Mouse (Mus musculus): ENCODE measurements at regions not wholly inside any gene's neighbourhood (a gene's known extent, or its start where the extent isn't known, plus 50 kb on each side); places are given as distances from the start of the nearest gene placed in this dataset.

GRCm38 (mm10) chr14:76295411-76296169 is 119.2 kb upstream of the Tsc22d1 start:
- H3K36me3 ChIP-seq (ENCODE audit: control insufficient read depth, insufficient read depth, low read length), result no peaks in the 10 kb centered on the region
- ATAC-seq (replicated peaks; ENCODE audit: low FRiP score) (no peak), DNase-seq (ENCODE audit: low spot score) (no peak)
- H3K4me1 ChIP-seq (replicated peaks; ENCODE audit: control insufficient read depth, insufficient read depth, low read length), result no peaks in the 10 kb centered on the region
- H3K9me3 ChIP-seq (ENCODE audit: control insufficient read depth, low read length), result no peaks in the 10 kb centered on the region
- H3K4me3 ChIP-seq (ENCODE audit: low read depth, low read length), result no peak overlapping the region
- H3K9ac ChIP-seq (ENCODE audit: low read depth, low read length), result no peak overlapping the region
- H3K27me3 ChIP-seq (replicated peaks; ENCODE audit: control insufficient read depth, insufficient read depth, low read length), result no peaks in the 10 kb centered on the region
- no peak overlapping the region for H3K27ac ChIP-seq (ENCODE audit: low read depth, low read length)
- no peak overlapping the region for H3K4me2 ChIP-seq
- 85% methylated on average over 18 of the region's 18 CpGs for WGBS

- no peaks in the 10 kb centered on the region for H3K4me1 ChIP-seq (replicated peaks; ENCODE audit: control insufficient read depth, insufficient read depth, low read length)
- no peak overlapping the region for H3K4me3 ChIP-seq (ENCODE audit: low read depth, low read length)
- H3K4me2 ChIP-seq, result no peak overlapping the region
- H3K9me3 ChIP-seq (ENCODE audit: control insufficient read depth, low read length), result no peaks in the 10 kb centered on the region
- H3K27ac ChIP-seq (ENCODE audit: low read depth, low read length), result no peak overlapping the region
- no peak for DNase-seq (ENCODE audit: low spot score)
- WGBS, result 87% methylated on average over 5 of the region's 5 CpGs
- no peaks in the 10 kb centered on the region for H3K27me3 ChIP-seq (replicated peaks; ENCODE audit: control insufficient read depth, insufficient read depth, low read length)
- no peak for ATAC-seq (replicated peaks; ENCODE audit: low FRiP score)
- no peak overlapping the region for H3K9ac ChIP-seq (ENCODE audit: low read depth, low read length)
- H3K36me3 ChIP-seq (ENCODE audit: control insufficient read depth, insufficient read depth, low read length), result no peaks in the 10 kb centered on the region
Measured at GRCm38 (mm10) chr14:76297864-76298263, 116.9 kb upstream of the Tsc22d1 start.

- DNase-seq (ENCODE audit: low spot score) (no peak), ATAC-seq (replicated peaks; ENCODE audit: low FRiP score) (no peak)
- 60% methylated on average over 11 of the region's 11 CpGs for WGBS
- H3K4me3 ChIP-seq (ENCODE audit: low read depth, low read length), result no peak overlapping the region
- H3K4me1 ChIP-seq (replicated peaks; ENCODE audit: control insufficient read depth, insufficient read depth, low read length), result no peaks in the 10 kb centered on the region
- no peak overlapping the region for H3K9ac ChIP-seq (ENCODE audit: low read depth, low read length)
- H3K9me3 ChIP-seq (ENCODE audit: control insufficient read depth, low read length), result no peaks in the 10 kb centered on the region
- no peak overlapping the region for H3K27ac ChIP-seq (ENCODE audit: low read depth, low read length)
- H3K27me3 ChIP-seq (replicated peaks; ENCODE audit: control insufficient read depth, insufficient read depth, low read length), result no peaks in the 10 kb centered on the region
- no peaks in the 10 kb centered on the region for H3K36me3 ChIP-seq (ENCODE audit: control insufficient read depth, insufficient read depth, low read length)
- no peak overlapping the region for H3K4me2 ChIP-seq
Measured at GRCm38 (mm10) chr14:76302322-76302991, 112.3 kb upstream of the Tsc22d1 start.

- H3K9ac ChIP-seq (ENCODE audit: low read depth, low read length), result no peak overlapping the region
- H3K4me1 ChIP-seq (replicated peaks; ENCODE audit: control insufficient read depth, insufficient read depth, low read length), result no peaks in the 10 kb centered on the region
- H3K36me3 ChIP-seq (ENCODE audit: control insufficient read depth, insufficient read depth, low read length), result no peaks in the 10 kb centered on the region
- H3K4me3 ChIP-seq (ENCODE audit: low read depth, low read length), result no peak overlapping the region
- H3K4me2 ChIP-seq, result no peak overlapping the region
- 79% methylated on average over 2 of the region's 2 CpGs for WGBS
- ATAC-seq (replicated peaks; ENCODE audit: low FRiP score), result no peak
- no peak overlapping the region for H3K27ac ChIP-seq (ENCODE audit: low read depth, low read length)
- no peaks in the 10 kb centered on the region for H3K9me3 ChIP-seq (ENCODE audit: control insufficient read depth, low read length)
- no peak for DNase-seq (ENCODE audit: low spot score)
- no peaks in the 10 kb centered on the region for H3K27me3 ChIP-seq (replicated peaks; ENCODE audit: control insufficient read depth, insufficient read depth, low read length)
Measured at GRCm38 (mm10) chr14:76307603-76308002, 107.2 kb upstream of the Tsc22d1 start.

- H3K27ac ChIP-seq (ENCODE audit: low read depth, low read length), result no peak overlapping the region
- no peak overlapping the region for H3K4me2 ChIP-seq
- no peaks in the 10 kb centered on the region for H3K4me1 ChIP-seq (replicated peaks; ENCODE audit: control insufficient read depth, insufficient read depth, low read length)
- no peak overlapping the region for H3K9ac ChIP-seq (ENCODE audit: low read depth, low read length)
- no peak for ATAC-seq (replicated peaks; ENCODE audit: low FRiP score)
- no peaks in the 10 kb centered on the region for H3K9me3 ChIP-seq (ENCODE audit: control insufficient read depth, low read length)
- no peak overlapping the region for H3K4me3 ChIP-seq (ENCODE audit: low read depth, low read length)
- H3K36me3 ChIP-seq (ENCODE audit: control insufficient read depth, insufficient read depth, low read length), result no peaks in the 10 kb centered on the region
- H3K27me3 ChIP-seq (replicated peaks; ENCODE audit: control insufficient read depth, insufficient read depth, low read length), result no peaks in the 10 kb centered on the region
- 53% methylated on average over 12 of the region's 12 CpGs for WGBS
- DNase-seq (ENCODE audit: low spot score), result no peak
Measured at GRCm38 (mm10) chr14:76308188-76308812, 106.5 kb upstream of the Tsc22d1 start.

GRCm38 (mm10) chr14:76309606-76310005 is 105.2 kb upstream of the Tsc22d1 start:
- no peak overlapping the region for H3K27ac ChIP-seq (ENCODE audit: low read depth, low read length)
- no peaks in the 10 kb centered on the region for H3K36me3 ChIP-seq (ENCODE audit: control insufficient read depth, insufficient read depth, low read length)
- DNase-seq (ENCODE audit: low spot score), result no peak
- H3K9me3 ChIP-seq (ENCODE audit: control insufficient read depth, low read length), result no peaks in the 10 kb centered on the region
- no peak overlapping the region for H3K4me2 ChIP-seq
- H3K4me3 ChIP-seq (ENCODE audit: low read depth, low read length), result no peak overlapping the region
- H3K9ac ChIP-seq (ENCODE audit: low read depth, low read length), result no peak overlapping the region
- ATAC-seq (replicated peaks; ENCODE audit: low FRiP score), result no peak
- H3K27me3 ChIP-seq (replicated peaks; ENCODE audit: control insufficient read depth, insufficient read depth, low read length), result no peaks in the 10 kb centered on the region
- no peaks in the 10 kb centered on the region for H3K4me1 ChIP-seq (replicated peaks; ENCODE audit: control insufficient read depth, insufficient read depth, low read length)
- 65% methylated on average over 4 of the region's 4 CpGs for WGBS

- Histone ChIP-seq H3K36me3 (ENCODE audit: control insufficient read depth, insufficient read depth, low read length) (no peaks in the 10 kb centered on the region), H3K4me2 (no peak overlapping the region), H3K27me3 (replicated peaks; ENCODE audit: control insufficient read depth, insufficient read depth, low read length) (no peaks in the 10 kb centered on the region), H3K27ac (ENCODE audit: low read depth, low read length) (no peak overlapping the region), H3K9me3 (ENCODE audit: control insufficient read depth, low read length) (no peaks in the 10 kb centered on the region), H3K4me3 (ENCODE audit: low read depth, low read length) (no peak overlapping the region), H3K9ac (ENCODE audit: low read depth, low read length) (no peak overlapping the region), H3K4me1 (replicated peaks; ENCODE audit: control insufficient read depth, insufficient read depth, low read length) (no peaks in the 10 kb centered on the region)
- WGBS, result 74% methylated on average over 6 of the region's 6 CpGs
- ATAC-seq (replicated peaks; ENCODE audit: low FRiP score), result no peak
- no peak for DNase-seq (ENCODE audit: low spot score)
Measured at GRCm38 (mm10) chr14:76310278-76310677, 104.5 kb upstream of the Tsc22d1 start.

- DNase-seq (ENCODE audit: low spot score) (no peak), ATAC-seq (replicated peaks; ENCODE audit: low FRiP score) (no peak)
- H3K27ac ChIP-seq (ENCODE audit: low read depth, low read length), result no peak overlapping the region
- no peak overlapping the region for H3K9ac ChIP-seq (ENCODE audit: low read depth, low read length)
- H3K4me3 ChIP-seq (ENCODE audit: low read depth, low read length), result no peak overlapping the region
- H3K4me1 ChIP-seq (replicated peaks; ENCODE audit: control insufficient read depth, insufficient read depth, low read length), result no peaks in the 10 kb centered on the region
- H3K4me2 ChIP-seq, result no peak overlapping the region
- H3K9me3 ChIP-seq (ENCODE audit: control insufficient read depth, low read length), result no peaks in the 10 kb centered on the region
- no peaks in the 10 kb centered on the region for H3K27me3 ChIP-seq (replicated peaks; ENCODE audit: control insufficient read depth, insufficient read depth, low read length)
- WGBS, result 76% methylated on average over 14 of the region's 14 CpGs
- no peaks in the 10 kb centered on the region for H3K36me3 ChIP-seq (ENCODE audit: control insufficient read depth, insufficient read depth, low read length)
Measured at GRCm38 (mm10) chr14:76313424-76314190, 101.2 kb upstream of the Tsc22d1 start.

Data from liver, embryonic 11.5 days (tissue).